Mouse (Mus musculus): ENCODE results near the gene Creb3l2.

- TF ChIP-seq GATA1 (IDR thresholded peaks at IDR 0.05; ENCODE audit: low read length) (no peak), TAL1 (IDR thresholded peaks at IDR 0.05; ENCODE audit: low read length) (no peak)
These were observed 75.0 kb downstream of the Creb3l2 start for GRCm38 (mm10) chr6:37366991-37367390.
